ENCODE assay signal across 8 mouse cellular contexts in the genomic region with DNA sequence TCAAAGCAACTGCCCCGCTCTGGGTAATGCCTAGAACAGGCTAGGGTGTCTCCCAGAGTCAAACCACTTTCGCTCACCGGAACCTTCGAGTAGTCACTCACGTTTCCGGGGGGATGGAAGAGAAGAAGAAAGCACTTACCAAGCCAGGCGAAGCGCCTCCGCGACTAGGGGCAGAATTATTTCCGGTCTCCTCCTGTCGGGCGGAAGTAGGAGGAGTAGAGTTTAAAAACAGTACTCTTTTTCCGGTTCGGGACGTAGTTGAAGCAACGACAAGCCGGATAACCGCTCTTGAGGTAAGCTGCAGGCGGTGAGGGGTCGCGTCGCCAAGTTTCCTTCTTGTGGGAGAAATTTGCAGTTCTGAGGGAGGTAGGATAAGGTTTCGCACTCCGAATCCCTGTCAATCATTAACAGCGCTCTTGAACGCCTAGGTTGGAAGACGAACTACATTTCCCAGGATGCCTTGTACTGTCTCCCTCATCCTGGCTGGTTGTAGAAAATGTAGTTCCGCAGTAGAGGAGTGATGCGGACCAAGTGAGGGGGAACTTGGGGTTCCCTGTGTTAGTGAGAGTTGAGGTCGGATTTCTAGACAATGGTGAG. TPM values are rescaled to one million over a fixed set of nuclear protein-coding genes. Genes with fewer than 3 reads are reported as not detected.
DNase-seq lines count a peak whose midpoint lies in the region; ATAC-seq lines count a peak whose summit lies in the region.

A gene (plus strand): TSS at position 191 of the 597 bp plus-strand sequence.
A gene (minus strand): TSS at position 439 of the 597 bp plus-strand sequence.

- peak within 1 kb of the TSS; percentile 71 for H3K9ac ChIP-seq in hindbrain, embryonic 15.5 days

- ATAC-seq in hindbrain, embryonic 15.5 days (ENCODE audit: low FRiP score, low read depth): peak; percentile 88

- no peaks in the 10 kb centered on the region for H3K27me3 ChIP-seq in hindbrain, embryonic 15.5 days

- no peaks in the 10 kb centered on the region for H3K9me3 ChIP-seq in hindbrain, embryonic 15.5 days

- no peaks in the 10 kb centered on the region for H3K36me3 ChIP-seq in hindbrain, embryonic 15.5 days

- DNase-seq in T-cell, adult 2 months (ENCODE audit: low spot score): peak; percentile 95
- DNase-seq in cerebellum, postnatal 36 days: peak; percentile 94 to 98
- peak; percentile 94 to 96 for DNase-seq in frontal cortex, postnatal 36 days (ENCODE audit: low spot score in 2 of 2)
- peak; percentile 91 for DNase-seq in left cerebral cortex, adult 11 months (ENCODE audit: low spot score)
- peak; percentile 96 for DNase-seq in lung, postnatal 4 days
- peak; percentile 97 for DNase-seq in retina, postnatal 7 days (ENCODE audit: low read depth, low spot score)
- DNase-seq in urinary bladder, adult 2 months (ENCODE audit: low spot score): peak; percentile 80

- peaks cover 33% of the 10 kb centered on the region for H3K4me1 ChIP-seq in hindbrain, embryonic 15.5 days (replicated peaks)

- peak within 1 kb of the TSS; percentile 99 for H3K27ac ChIP-seq in hindbrain, embryonic 15.5 days (replicated peaks)

- peak within 1 kb of the TSS; percentile 84 for H3K4me3 ChIP-seq in hindbrain, embryonic 15.5 days

- WGBS in hindbrain, embryonic 15.5 days: 0% methylated on average over 31 of the region's 31 CpGs

- peak within 1 kb of the TSS; percentile 64 for H3K4me2 ChIP-seq in hindbrain, embryonic 15.5 days

RNA-seq across cellular contexts. Expression of the first gene that starts in this region (rescaled TPM):
- 63.9 and 69.8 TPM in 2 replicates for polyA plus RNA-seq in hindbrain, embryonic 15.5 days (2015; fragmentation: Nextera tagmentation; extraction: Ambion mirVana)
- polyA plus RNA-seq in urinary bladder, adult 2 months (2012; rRNA removed): 59.9 and 69.6 TPM in 2 replicates

RNA-seq across cellular contexts. Expression of the second gene that starts in this region (rescaled TPM):
- 13.6 and 16.3 TPM in 2 replicates for polyA plus RNA-seq in hindbrain, embryonic 15.5 days (2015; fragmentation: Nextera tagmentation; extraction: Ambion mirVana)
- 37.6 and 46.5 TPM in 2 replicates for polyA plus RNA-seq in urinary bladder, adult 2 months (2012; rRNA removed)

Comparison
In these comparisons a context has a peak if more than half of its experiments do, and no peak if none do; other contexts are left out.
1. Peak in every context shown above with its lines: DNase-seq, ATAC-seq, H3K4me3 ChIP-seq and H3K27ac ChIP-seq.